Mouse (Mus musculus) CH12.LX (cell line): ENCODE data around the gene Zfhx3. TPM values are rescaled to one million over a fixed set of nuclear protein-coding genes. Genes with fewer than 3 reads are reported as not detected.

ENCODE experiments used
- DNase-seq: peaks from one replicate; pipeline ENCODE4 v3.0.0-alpha.2; 2013; ENCODE audit errors: extremely low read depth
- H3K27ac ChIP-seq: 2 replicates; pipeline ENCODE4 v1.5.1; 2012; ENCODE audit warnings: low read depth, mild to moderate bottlenecking, control low read depth, moderate library complexity; ENCODE audit not compliant: insufficient read depth
- H3K27me3 ChIP-seq: replicated peaks from 2 replicates; pipeline ENCODE3; 2012; ENCODE audit warnings: inconsistent platforms
- H3K36me3 ChIP-seq, 2 experiments: replicated peaks in 1 of 2; 2 replicates each; pipeline versions ENCODE3 to v1.6.1; 2012; ENCODE audit warnings: inconsistent platforms in 1 of 2, low read length in 1 of 2, mild to moderate bottlenecking in 1 of 2, mixed read lengths in 1 of 2, moderate library complexity in 1 of 2; ENCODE audit not compliant: control insufficient read depth in 1 of 2, insufficient read depth in 1 of 2
- H3K4me1 ChIP-seq, 2 experiments: 2 replicates each; pipeline ENCODE4 v1.6.1; 2012; ENCODE audit warnings: inconsistent platforms in 1 of 2, moderate library complexity in 1 of 2; ENCODE audit not compliant: insufficient read depth in 2 of 2, control insufficient read depth in 1 of 2
- H3K4me2 ChIP-seq: 2 replicates; pipeline ENCODE4 v1.6.1; 2012; ENCODE audit warnings: low read depth, mild to moderate bottlenecking, control low read depth; ENCODE audit not compliant: poor library complexity, insufficient read depth, severe bottlenecking
- H3K4me3 ChIP-seq, 3 experiments: fragments of 150-350 bp in 1 of 3; sonication (generic) in 1 of 3; replicated peaks in 1 of 3; 2 replicates each; pipeline versions ENCODE3 to v1.5.1; 2011 to 2012; ENCODE audit warnings: low read depth in 2 of 3, low read length in 2 of 3, mild to moderate bottlenecking in 2 of 3, moderate library complexity in 2 of 3, control low read depth in 1 of 3, improper control_type of control experiment in 1 of 3, inconsistent platforms in 1 of 3, mixed read lengths in 1 of 3; ENCODE audit not compliant: poor library complexity in 1 of 3
- H3K79me2 ChIP-seq: replicated peaks from 2 replicates; pipeline ENCODE4 v1.6.1; 2012; ENCODE audit warnings: mild to moderate bottlenecking, moderate library complexity; ENCODE audit not compliant: control insufficient read depth, poor library complexity, insufficient read depth, severe bottlenecking; ENCODE audit errors: extremely low read depth
- H3K9ac ChIP-seq: 2 replicates; pipeline ENCODE4 v1.6.1; 2012; ENCODE audit warnings: low read depth, mild to moderate bottlenecking, control low read depth, moderate library complexity; ENCODE audit not compliant: insufficient read depth
- H3K9me3 ChIP-seq: replicated peaks from 2 replicates; pipeline ENCODE3; 2012; ENCODE audit warnings: low read length, inconsistent platforms, mixed read lengths
- CHD2 ChIP-seq: IDR thresholded peaks from 2 replicates; pipeline ENCODE4 v1.6.1; 2011; ENCODE audit warnings: low read length, improper control_type of control experiment
- CTCF ChIP-seq, 2 experiments: IDR thresholded peaks in 1 of 2; conservative IDR thresholded peaks in 1 of 2; 2 replicates each; pipeline ENCODE4 v1.5.1; 2011 to 2012; ENCODE audit warnings: low read depth in 2 of 2, low read length in 2 of 2, improper control_type of control experiment in 1 of 2, inconsistent platforms in 1 of 2, mild to moderate bottlenecking in 1 of 2, moderate library complexity in 1 of 2
- ELF1 ChIP-seq: IDR thresholded peaks from 2 replicates; pipeline ENCODE4 v1.6.1; 2014; ENCODE audit warnings: low read depth, mild to moderate bottlenecking, inconsistent platforms, low read length, improper control_type of control experiment
- ETS1 ChIP-seq: conservative IDR thresholded peaks from 2 replicates; pipeline ENCODE4 v1.6.1; 2012; ENCODE audit warnings: low read depth, mild to moderate bottlenecking, inconsistent platforms, low read length, improper control_type of control experiment, moderate library complexity
- GABPA ChIP-seq: IDR thresholded peaks from 2 replicates; pipeline ENCODE4 v1.6.1; 2012; ENCODE audit warnings: low read depth, low read length, improper control_type of control experiment, inconsistent platforms; ENCODE audit not compliant: insufficient replicate concordance
- HCFC1 ChIP-seq: IDR thresholded peaks from 2 replicates; pipeline ENCODE4 v1.6.1; 2012; ENCODE audit warnings: low read depth, mild to moderate bottlenecking, inconsistent platforms, low read length, improper control_type of control experiment
- IRF4 ChIP-seq: IDR thresholded peaks from 2 replicates; pipeline ENCODE4 v1.6.1; 2014; ENCODE audit warnings: low read depth, mild to moderate bottlenecking, inconsistent platforms, low read length, improper control_type of control experiment
- JUN ChIP-seq: IDR thresholded peaks from 2 replicates; pipeline ENCODE4 v1.6.1; 2011; ENCODE audit warnings: low read depth, mild to moderate bottlenecking, low read length, improper control_type of control experiment, moderate library complexity; ENCODE audit not compliant: insufficient read depth
- KAT2A ChIP-seq: IDR thresholded peaks from 2 replicates; pipeline ENCODE4 v1.6.1; 2012; ENCODE audit warnings: low read length, improper control_type of control experiment, inconsistent platforms; ENCODE audit not compliant: insufficient replicate concordance
- MAFK ChIP-seq: IDR thresholded peaks from 2 replicates; pipeline ENCODE4 v1.6.1; 2011; ENCODE audit warnings: low read length, improper control_type of control experiment; ENCODE audit not compliant: insufficient replicate concordance
- MEF2A ChIP-seq: IDR thresholded peaks from 2 replicates; pipeline ENCODE4 v1.6.1; 2014; ENCODE audit warnings: low read depth, mild to moderate bottlenecking, inconsistent platforms, low read length, improper control_type of control experiment, borderline replicate concordance
- NELFE ChIP-seq: IDR thresholded peaks from 2 replicates; pipeline ENCODE4 v1.6.1; 2011; ENCODE audit warnings: low read depth, low read length, improper control_type of control experiment
- NRF1 ChIP-seq: IDR thresholded peaks from 2 replicates; pipeline ENCODE4 v1.6.1; 2014; ENCODE audit warnings: low read depth, mild to moderate bottlenecking, inconsistent platforms, low read length, improper control_type of control experiment, moderate library complexity
- POLR2AphosphoS2 ChIP-seq: IDR thresholded peaks from 2 replicates; pipeline ENCODE4 v1.6.1; 2011; ENCODE audit warnings: low read depth, low read length, improper control_type of control experiment
- TCF12 ChIP-seq: IDR thresholded peaks from 2 replicates; pipeline ENCODE4 v1.6.1; 2014; ENCODE audit warnings: low read depth, mild to moderate bottlenecking, inconsistent platforms, low read length, improper control_type of control experiment
- UBTF ChIP-seq: IDR thresholded peaks from 2 replicates; pipeline ENCODE4 v1.6.1; 2012; ENCODE audit warnings: low read depth, mild to moderate bottlenecking, inconsistent platforms, low read length, improper control_type of control experiment, moderate library complexity
- ZKSCAN1 ChIP-seq: IDR thresholded peaks from 2 replicates; pipeline ENCODE4 v1.6.1; 2012; ENCODE audit warnings: low read depth, inconsistent platforms, low read length, improper control_type of control experiment, borderline replicate concordance
- ZMIZ1 ChIP-seq: IDR thresholded peaks from 2 replicates; pipeline ENCODE4 v1.6.1; 2012; ENCODE audit warnings: low read depth, mild to moderate bottlenecking, inconsistent platforms, low read length, improper control_type of control experiment
- dilution Hi-C: fragments of 300-500 bp; cut with MboI; formaldehyde crosslinking; loops from 2 replicates; pipeline ENCODE4 v1.14.3; 2020; ENCODE audit warnings: low sequenced_read_pairs; ENCODE audit not compliant: extremely low pct_unique_long_range_greater_than_20kb, extremely low pct_ligation_motif_present
- in situ Hi-C: fragments of 300-500 bp; cut with MboI; formaldehyde crosslinking; loops from 3 replicates; pipeline ENCODE4 v1.14.3; 2019; ENCODE audit warnings: low sequenced_read_pairs, low pct_ligation_motif_present, low pct_unique_long_range_greater_than_20kb, mixed read lengths
- polyA plus RNA-seq: library from polyadenylated mRNA; unstranded; fragments of >175 nt; gene quantifications from 2 replicates; pipeline ENCODE4 v1.2.1, GENCODE M21; 2012; ENCODE audit warnings: low read depth; ENCODE audit not compliant: insufficient read length
- total RNA-seq, 2 experiments: library from RNA; depleted of rRNA; stranded (reverse); fragments of 300-350 nt in 1 of 2; fragments of >200 nt in 1 of 2; gene quantifications; 2 replicates each; pipeline ENCODE4 v1.2.3; 2012 to 2014

The Zfhx3 gene
- total and polyA plus RNA-seq, 3 experiments: 0.05 to 0.76 (median 0.68) TPM

GRCm38 (mm10) chr8:108277960-108278359, 335.5 kb downstream of the Zfhx3 start:
- Histone ChIP-seq H3K9ac (no peak overlapping the region), H3K4me1 (no peaks in the 10 kb centered on the region), H3K27me3 (no peaks in the 10 kb centered on the region), H3K36me3 (no peaks in the 10 kb centered on the region), H3K9me3 (no peaks in the 10 kb centered on the region), H3K27ac (no peak overlapping the region), H3K79me2 (no peaks in the 10 kb centered on the region), H3K4me2 (no peak overlapping the region), H3K4me3 (no peak overlapping the region)
- DNase-seq: no peak
- in situ Hi-C loops (no loop called here), dilution Hi-C loops (no loop called here)
- TF ChIP-seq TCF12 (no peak), ZMIZ1 (no peak), JUN (no peak), MAFK (no peak), ELF1 (no peak), GABPA (no peak), ETS1 (no peak), HCFC1 (no peak), KAT2A (no peak), CTCF (conservative IDR thresholded peaks at IDR 0.05 in 1 of 2, IDR thresholded peaks at IDR 0.05 in 1 of 2; ENCODE audit: low read depth in 2 of 2, low read length in 2 of 2) (no peak), MEF2A (no peak), IRF4 (no peak), ZKSCAN1 (no peak), POLR2AphosphoS2 (no peak), NELFE (no peak), CHD2 (no peak), NRF1 (no peak), UBTF (no peak)

GRCm38 (mm10) chr8:108281981-108282380, 339.5 kb downstream of the Zfhx3 start:
- peaks cover 2 to 16% of the 10 kb centered on the region in 2 experiments; a peak in 3 of 4 replicates for H3K4me1 ChIP-seq
- H3K4me2 ChIP-seq: no peak overlapping the region
- no peak overlapping the region for H3K9ac ChIP-seq
- no peak overlapping the region for H3K4me3 ChIP-seq
- in situ Hi-C loops (no loop called here), dilution Hi-C loops (no loop called here)
- H3K36me3 ChIP-seq: no peaks in the 10 kb centered on the region
- H3K27me3 ChIP-seq: no peaks in the 10 kb centered on the region
- no peak for DNase-seq
- H3K79me2 ChIP-seq: no peaks in the 10 kb centered on the region
- TF ChIP-seq UBTF (no peak), NRF1 (no peak), GABPA (no peak), NELFE (no peak), CTCF (conservative IDR thresholded peaks at IDR 0.05 in 1 of 2, IDR thresholded peaks at IDR 0.05 in 1 of 2; ENCODE audit: low read depth in 2 of 2, low read length in 2 of 2) (no peak)
- H3K9me3 ChIP-seq: no peaks in the 10 kb centered on the region
- no peak overlapping the region for H3K27ac ChIP-seq
